Mouse (Mus musculus): Measurements from ENCODE around the gene Zbtb7b.

- no peak for TF ChIP-seq CTCF (IDR thresholded peaks at IDR 0.05; ENCODE audit: extremely low read depth, insufficient read depth, low read length)
- TF ChIP-seq POLR2A (IDR thresholded peaks at IDR 0.05; ENCODE audit: extremely low read depth, insufficient read depth, low read length), result no peak
Measured at GRCm38 (mm10) chr3:89380291-89380690, 14.3 kb downstream of the Zbtb7b start.

All from cortical plate, adult 2 months (tissue).